Mouse (Mus musculus): ENCODE measurements around the gene Rcc1. TPM values are rescaled to one million over a fixed set of nuclear protein-coding genes. Genes with fewer than 3 reads are reported as not detected.

Rcc1 gene
- 10 to 100 TPM; 28.5 to 30.9 TPM for total RNA-seq (2023)

GRCm38 (mm10) chr4:132353481-132353885, at the start of gene Rcc1:
Gene Rcc1, minus strand, starts transcription at chr4:132353605.

DNA sequence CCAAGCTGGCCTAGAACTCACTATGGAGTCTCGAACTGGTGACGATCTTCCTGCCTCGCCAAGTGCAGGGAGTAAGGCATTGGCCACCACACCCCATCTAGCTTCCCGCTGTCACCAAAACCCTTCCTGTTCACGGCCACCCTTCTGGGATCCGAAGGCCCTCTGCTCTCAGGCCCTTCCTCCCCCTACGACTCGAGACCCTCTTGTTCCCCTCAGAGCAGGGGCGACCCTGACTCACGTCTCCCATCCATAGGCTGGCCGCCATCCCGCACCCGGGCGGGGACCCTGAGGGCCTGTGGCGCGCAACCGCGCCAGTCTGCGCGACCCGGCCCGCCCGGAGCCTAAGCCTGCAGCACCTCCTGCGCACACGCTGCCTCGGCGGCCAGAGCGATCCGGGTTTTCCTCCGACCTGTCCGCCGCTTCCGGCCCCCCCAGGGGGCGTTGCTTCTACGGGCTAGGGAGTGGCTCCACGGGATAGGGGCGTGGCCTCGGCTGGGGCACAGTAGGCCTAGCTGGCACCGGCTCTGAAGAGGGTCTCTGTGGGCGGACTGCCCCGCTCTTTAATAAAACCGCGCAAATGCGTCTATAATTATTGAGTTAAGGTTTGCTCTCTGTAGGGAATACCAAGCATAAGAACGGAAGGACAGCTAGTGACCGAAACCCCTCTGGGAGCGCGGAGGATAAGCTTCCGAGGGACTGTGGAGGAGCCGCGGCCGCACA, 24.1 kb downstream of the Rcc1 start, which contains the start of gene Trnau1ap:
Gene Trnau1ap, minus strand, starts transcription at position 424 of the 720 bp plus-strand sequence.

DNA sequence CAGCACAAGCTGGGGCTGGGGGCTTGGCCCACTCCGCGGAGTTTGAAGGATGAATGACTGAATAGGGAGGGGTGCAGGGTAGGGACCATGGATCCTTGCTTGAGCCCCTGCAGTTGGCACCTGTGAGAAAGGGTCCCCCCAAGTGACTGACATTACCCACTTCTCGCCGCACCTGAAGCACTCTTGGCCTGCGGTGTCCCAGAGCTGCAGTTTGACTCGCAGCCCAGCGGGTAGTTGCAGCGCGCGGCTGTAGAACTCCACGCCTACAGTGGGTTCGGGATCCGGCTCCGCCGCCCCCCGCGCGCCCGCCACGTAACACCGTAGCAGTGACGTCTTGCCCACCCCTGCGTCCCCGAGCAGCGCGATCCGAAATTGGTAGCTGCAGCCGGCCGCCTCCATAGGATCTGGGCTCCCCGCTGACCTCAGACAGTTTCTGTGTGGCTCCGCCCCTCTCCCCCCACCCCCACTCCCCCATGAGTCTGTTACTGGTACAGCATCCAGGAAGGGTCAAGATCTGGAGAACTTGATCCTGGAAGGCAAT, 50.4 kb downstream of the Rcc1 start, which contains the start of gene Rab42:
Gene Rab42, minus strand, starts transcription at position 447 of the 541 bp plus-strand sequence.

Other genes starting within 250 kb of the Rcc1 start
- not detected for gene Oprd1, start 209.1 kb downstream of the Rcc1 start, total RNA-seq (2023)
- gene Ythdf2, start 141.3 kb downstream of the Rcc1 start, total RNA-seq (2023) = 10 to 100 TPM; 34.5 to 36.1 TPM
- gene Gmeb1, start 92.0 kb downstream of the Rcc1 start, total RNA-seq (2023) = 10 to 100 TPM; 30.5 to 33.5 TPM
- gene Taf12, start 79.2 kb downstream of the Rcc1 start, total RNA-seq (2023) = 10 to 100 TPM; 34.3 to 35.1 TPM
- gene Rab42, start 50.2 kb downstream of the Rcc1 start, total RNA-seq (2023) = under 1 TPM in 1 of 2 experiments, not detected in 1; 0.64 TPM
- gene Trnau1ap, start 24.1 kb downstream of the Rcc1 start, total RNA-seq (2023) = 10 to 100 TPM; 13.8 to 15.9 TPM
- gene Phactr4, start 68.9 kb upstream of the Rcc1 start, total RNA-seq (2023) = 10 to 100 TPM; 20.8 to 22.6 TPM
- gene Med18, start 110.3 kb upstream of the Rcc1 start, total RNA-seq (2023) = 1 to 10 TPM; 7.5 to 9.2 TPM
- 10 to 100 TPM; 31.2 to 35.3 TPM for gene Sesn2, start 156.9 kb upstream of the Rcc1 start, total RNA-seq (2023)
- 100 to 1,000 TPM; 183 to 206 TPM for gene Atpif1, start 180.1 kb upstream of the Rcc1 start, total RNA-seq (2023)
- gene Dnajc8, start 181.9 kb upstream of the Rcc1 start, total RNA-seq (2023) = 10 to 100 TPM; 62.6 to 68.7 TPM
- gene Ptafr, start 210.5 kb upstream of the Rcc1 start, total RNA-seq (2023) = 10 to 100 TPM; 50.7 to 58.3 TPM